22 mouse cellular contexts compared by ENCODE assay signal in genomic region chr1:35890500-35890900, GRCm38 (mm10).
A peak's percentile ranks its signal among the peaks of the same experiment; 100 is the strongest.
DNase-seq lines count a peak whose midpoint lies in the region; ATAC-seq lines count a peak whose summit lies in the region.
"Had no signal": no experiment of that assay in that cellular context is flagged by ENCODE, and none has a peak within 500 bp of the region (broad histone marks: within the 10 kb centered on the region; RNA-seq: fewer than 3 reads in every experiment).

No protein-coding gene starts in this region.

- no peaks in the 10 kb centered on the region for H3K36me3 ChIP-seq in limb, embryonic 12.5 days
- H3K36me3 ChIP-seq in limb, embryonic 10.5 days, result no peaks in the 10 kb centered on the region
- H3K36me3 ChIP-seq: embryonic facial prominence, embryonic 13.5 days; heart, embryonic 15.5 days; liver, embryonic 13.5 days; lung, embryonic 15.5 days had no signal

- no peak overlapping the region for H3K4me3 ChIP-seq in limb, embryonic 12.5 days (replicated peaks)
- H3K4me3 ChIP-seq in limb, embryonic 10.5 days, result no peak overlapping the region
- H3K4me3 ChIP-seq: embryonic facial prominence, embryonic 13.5 days; heart, adult 2 months; heart, embryonic 15.5 days; layer of hippocampus, adult 2 months; liver, embryonic 13.5 days; lung, embryonic 15.5 days had no signal

- H3K9ac ChIP-seq in limb, embryonic 12.5 days (replicated peaks), result no peak overlapping the region
- H3K9ac ChIP-seq: embryonic facial prominence, embryonic 13.5 days; heart, embryonic 15.5 days; liver, embryonic 13.5 days; lung, embryonic 15.5 days had no signal

- no peaks in the 10 kb centered on the region; the same call in 1 of the 2 replicates for H3K27me3 ChIP-seq in limb, embryonic 12.5 days
- no peaks in the 10 kb centered on the region for H3K27me3 ChIP-seq in limb, embryonic 10.5 days (ENCODE audit: low read depth, poor library complexity, severe bottlenecking)
- H3K27me3 ChIP-seq: embryonic facial prominence, embryonic 13.5 days; heart, embryonic 15.5 days; liver, embryonic 13.5 days; lung, embryonic 15.5 days had no signal

- H3K9me3 ChIP-seq in limb, embryonic 12.5 days, result peaks cover 18% of the 10 kb centered on the region
- no peaks in the 10 kb centered on the region; the same call in 1 of the 2 replicates for H3K9me3 ChIP-seq in limb, embryonic 10.5 days (replicated peaks)
- H3K9me3 ChIP-seq: lung, embryonic 15.5 days had no signal

- 66% methylated on average over 15 of the region's 15 CpGs for WGBS in limb, embryonic 12.5 days
- WGBS in limb, embryonic 10.5 days, result 82% methylated on average over 15 of the region's 15 CpGs

- no peak overlapping the region for H3K4me2 ChIP-seq in limb, embryonic 12.5 days
- H3K4me2 ChIP-seq: embryonic facial prominence, embryonic 13.5 days; heart, embryonic 15.5 days; liver, embryonic 13.5 days; lung, embryonic 15.5 days had no signal

- H3K4me1 ChIP-seq in limb, embryonic 12.5 days (replicated peaks), result 0 out of 2 replicates have a peak, but pooled peaks cover 8% of the 10 kb centered on the region
- peaks cover 10% of the 10 kb centered on the region for H3K4me1 ChIP-seq in limb, embryonic 10.5 days
- H3K4me1 ChIP-seq: embryonic facial prominence, embryonic 13.5 days; lung, embryonic 15.5 days had no signal

- no peak for ATAC-seq in limb, embryonic 12.5 days (ENCODE audit: insufficient number of reproducible peaks, insufficient read depth, low FRiP score, low TSS enrichment, low read depth)
- ATAC-seq in CD4-positive, CD25-positive, alpha-beta regulatory T cell, adult 4 months, result peak; percentile 73
- ATAC-seq in cerebellum, adult (ENCODE audit: insufficient number of reproducible peaks, low FRiP score, low TSS enrichment), result no peak
- ATAC-seq: forebrain, embryonic 14.5 days; hindbrain, embryonic 16.5 days had no signal

- 0 out of 2 replicates have a peak overlapping the region, but pooled peaks have one; percentile 29 for H3K27ac ChIP-seq in limb, embryonic 12.5 days
- H3K27ac ChIP-seq in limb, embryonic 10.5 days, result no peak overlapping the region
- H3K27ac ChIP-seq: embryonic facial prominence, embryonic 13.5 days; heart, adult 2 months; heart, embryonic 15.5 days; layer of hippocampus, adult 2 months; liver, embryonic 13.5 days; lung, embryonic 15.5 days had no signal

- DNase-seq in limb, embryonic 10.5 days (ENCODE audit: low spot score), result no peak
- DNase-seq in induced T-regulatory cell, adult 2 months (ENCODE audit: low read depth), result peak; percentile 72
- peak; percentile 45 to 54 for DNase-seq in monocyte, adult 2 months (ENCODE audit: low read depth in 1 of 2, low spot score in 2 of 2)
- DNase-seq in testis, postnatal 14 days (ENCODE audit: low spot score), result no peak
- no peak for DNase-seq in liver
- DNase-seq: cerebellum, adult 9-10 months; gastrocnemius, postnatal 10 days; heart, adult 2 months; heart, postnatal 4 days; kidney, adult 2 months; kidney, postnatal 14 days; liver, embryonic 13.5 days; right cerebral cortex, postnatal 14 days had no signal

Comparison
In these comparisons a context has a peak if more than half of its experiments do, and no peak if none do; other contexts are left out.
1. DNase-seq: peak in induced T-regulatory cell, adult 2 months (single experiment) and monocyte, adult 2 months (2 of 2); none in limb, embryonic 10.5 days (single experiment), testis, postnatal 14 days (single experiment) and liver (single experiment).